Mouse (Mus musculus) fibroblast of lung, adult 2 months (primary cell): Measurements from ENCODE around the gene Slc44a2.
"Not testable (repeated sequence)": the region's sequence is repeated elsewhere in the genome, so short reads cannot be mapped to it uniquely, and the experiment has no call there.

Source experiments
- DNase-seq: peaks from one replicate; pipeline ENCODE4 v3.0.0-alpha.2; 2011; ENCODE audit warnings: low read depth

The Slc44a2 gene

DNA sequence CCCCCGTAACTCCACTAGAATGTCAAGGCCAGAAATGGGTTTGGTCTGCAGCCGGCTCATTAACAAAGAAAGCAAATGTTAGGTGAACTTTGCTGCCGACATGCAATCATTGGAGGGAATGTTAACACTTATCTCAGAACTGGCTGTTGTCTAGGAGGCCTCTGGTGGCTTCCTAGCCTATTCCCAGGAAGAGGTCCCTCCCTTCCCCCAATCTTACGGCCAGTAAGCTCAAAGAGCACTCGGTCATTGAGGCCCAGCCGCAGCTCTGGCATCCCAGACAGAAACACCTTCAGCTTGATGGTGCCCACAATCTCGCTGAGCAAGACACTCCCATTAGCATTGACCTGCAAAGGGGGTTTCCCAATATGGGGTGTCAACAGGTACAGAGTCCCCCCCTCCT, 15.4 kb upstream of the Slc44a2 start:
- DNase-seq: no peak

GRCm38 (mm10) chr9:21309150-21309741, 11.3 kb upstream of the Slc44a2 start:
- no peak for DNase-seq

DNA sequence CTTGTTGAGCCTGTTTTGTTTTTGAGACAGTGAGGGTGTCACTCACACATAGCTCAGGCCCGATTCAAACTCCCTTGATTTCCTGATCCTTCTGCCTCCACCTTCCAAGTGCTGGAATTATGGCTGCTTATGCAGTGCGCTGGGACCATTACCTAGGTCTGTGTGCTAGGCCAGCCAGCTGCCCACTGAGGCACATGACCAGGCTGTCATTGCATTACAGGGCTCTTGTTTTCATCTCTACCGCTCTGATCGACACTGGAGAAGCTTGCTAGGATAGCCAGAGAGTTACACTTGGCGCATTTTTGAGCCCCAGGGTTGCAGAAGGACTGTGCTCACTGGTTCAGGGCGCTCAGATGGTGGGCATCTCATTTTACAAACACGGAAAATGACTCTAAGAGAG, 8.8 kb upstream of the Slc44a2 start:
- no peak for DNase-seq

DNA sequence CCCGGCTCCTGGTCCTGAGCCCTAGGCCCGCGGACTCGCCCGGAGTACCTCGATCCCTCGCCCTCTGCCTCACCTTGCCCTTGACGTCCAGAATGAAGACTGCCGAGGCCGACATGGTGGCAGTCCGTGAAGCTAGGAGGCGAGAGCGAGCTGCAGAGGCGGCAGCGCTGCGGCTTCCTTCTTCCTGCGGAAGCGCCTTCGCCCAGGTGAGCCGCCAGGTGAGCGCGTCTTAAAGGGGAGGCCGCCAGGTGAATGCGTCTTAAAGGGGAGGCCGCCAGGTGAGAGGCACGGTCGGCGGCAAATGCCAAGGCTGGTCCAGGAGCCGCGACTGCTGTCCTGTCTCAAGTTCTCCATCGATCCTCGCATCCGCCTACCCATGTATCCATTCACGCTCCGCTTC, 8.4 kb upstream of the Slc44a2 start, which contains the start of gene Ap1m2:
Gene Ap1m2, minus strand, starts transcription at position 204 of the 400 bp plus-strand sequence.
- DNase-seq: no peak

DNA sequence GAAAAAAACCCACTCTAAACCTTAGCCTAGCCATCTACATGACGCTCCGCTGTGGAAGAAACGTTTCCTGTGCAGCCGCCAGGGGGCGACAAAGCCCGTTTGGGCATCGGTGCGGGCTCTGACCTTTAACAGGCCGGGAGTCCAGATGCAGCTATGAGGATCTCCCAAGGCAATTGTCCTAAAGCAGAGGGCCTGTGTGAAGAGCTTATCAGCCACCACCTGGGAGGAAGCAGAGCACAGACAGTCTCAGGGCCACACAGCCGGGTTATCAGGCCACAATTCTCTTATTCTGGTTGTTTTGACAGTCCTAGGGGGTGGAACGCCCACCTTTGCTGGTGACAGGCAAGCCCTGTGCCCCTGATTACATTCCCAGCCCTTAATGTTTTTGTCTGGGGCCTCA, 7.1 kb upstream of the Slc44a2 start:
- DNase-seq: peak; percentile 65

DNA sequence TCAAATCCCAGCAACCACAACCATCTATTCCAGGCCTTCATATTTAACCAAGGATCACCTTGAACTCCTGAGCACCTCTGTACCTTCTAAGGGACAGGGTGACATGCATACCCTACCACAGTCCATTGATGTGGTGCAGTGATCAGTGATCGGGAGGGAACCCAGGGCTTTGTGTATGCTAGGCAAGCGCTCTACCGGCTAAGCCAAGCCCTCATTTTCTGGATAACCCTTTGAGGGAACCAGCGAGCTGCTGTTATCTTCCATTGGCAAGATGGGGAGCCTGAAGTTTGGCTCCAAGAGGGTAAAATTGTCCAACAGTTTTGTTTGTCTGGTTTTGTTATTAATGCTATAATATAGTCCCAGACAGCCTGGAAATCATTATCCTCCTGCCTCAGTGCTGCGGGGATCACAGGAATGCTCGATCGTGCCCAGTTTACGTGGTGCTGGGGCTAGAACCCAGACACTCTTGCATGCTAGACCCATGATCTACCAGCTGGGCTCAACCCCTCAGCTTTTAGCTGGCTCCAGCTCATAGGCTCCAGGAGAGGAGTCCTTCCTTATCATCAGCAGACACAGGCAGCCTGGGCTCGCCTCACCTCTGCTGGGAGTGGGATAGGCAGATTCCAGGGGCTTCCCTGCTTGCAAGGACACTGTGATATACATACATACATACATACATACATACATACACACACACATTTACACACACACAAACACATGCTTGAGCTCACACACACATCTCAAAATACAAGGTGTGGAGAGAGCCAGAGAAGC, 5.9 kb upstream of the Slc44a2 start:
- no peak for DNase-seq

GRCm38 (mm10) chr9:21315421-21315820, 5.1 kb upstream of the Slc44a2 start:
- DNase-seq: peak; percentile 89

GRCm38 (mm10) chr9:21316696-21317095, 3.8 kb upstream of the Slc44a2 start:
- DNase-seq: no peak

GRCm38 (mm10) chr9:21318792-21319191, 1.7 kb upstream of the Slc44a2 start:
- no peak for DNase-seq

DNA sequence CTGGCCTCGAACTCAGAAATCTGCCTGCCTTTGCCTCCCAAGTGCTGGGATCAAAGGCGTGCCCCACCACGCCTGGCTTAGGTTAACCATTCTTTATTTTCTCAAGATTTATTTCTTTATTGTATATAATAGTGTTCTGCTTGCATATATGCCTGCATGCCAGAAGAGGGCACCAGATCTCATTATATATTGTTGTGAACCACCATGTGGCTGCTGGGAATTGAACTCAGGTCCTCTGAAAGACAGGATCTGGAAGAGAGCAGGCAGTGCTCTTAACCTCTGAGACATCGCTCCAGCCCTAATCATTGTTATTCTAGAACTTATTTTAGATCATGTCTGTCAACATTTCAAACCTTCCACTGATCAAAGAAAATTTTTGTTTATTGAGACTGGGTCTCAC, 995 bp upstream of the Slc44a2 start:
- DNase-seq: no peak

DNA sequence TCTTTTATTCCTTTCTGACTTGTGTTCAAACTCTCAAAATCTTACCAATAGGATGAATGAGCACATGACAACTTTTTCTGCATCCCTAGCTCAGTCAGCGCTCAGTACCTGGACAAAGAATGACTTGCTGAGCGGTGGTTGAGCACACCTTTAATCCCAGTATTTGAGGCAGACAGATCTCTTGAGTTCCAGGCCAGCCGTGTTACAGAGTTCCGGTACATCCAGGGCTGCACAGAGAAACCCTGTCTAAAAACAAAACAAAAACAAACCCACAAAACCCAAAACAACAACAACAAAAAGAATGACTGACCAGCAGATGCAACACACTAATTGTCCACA, 249 bp upstream of the Slc44a2 start:
- no peak for DNase-seq

DNA sequence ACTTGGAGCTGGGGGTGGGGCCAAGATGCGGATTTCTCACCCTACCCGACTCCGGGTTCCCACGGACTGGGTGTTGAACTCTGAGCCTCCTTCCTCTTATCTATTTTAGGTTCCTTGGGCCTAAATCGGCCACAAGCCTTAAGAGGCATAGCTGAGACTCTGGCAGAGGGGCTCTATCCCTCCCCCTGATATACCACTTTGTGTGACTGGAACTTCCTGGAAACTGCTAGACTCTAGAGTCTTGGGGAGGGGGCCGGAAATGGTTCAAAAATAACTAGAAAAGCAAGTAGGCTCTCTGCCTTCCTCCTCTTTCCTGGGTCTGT, 976 bp downstream of the Slc44a2 start:
- DNase-seq: no peak

DNA sequence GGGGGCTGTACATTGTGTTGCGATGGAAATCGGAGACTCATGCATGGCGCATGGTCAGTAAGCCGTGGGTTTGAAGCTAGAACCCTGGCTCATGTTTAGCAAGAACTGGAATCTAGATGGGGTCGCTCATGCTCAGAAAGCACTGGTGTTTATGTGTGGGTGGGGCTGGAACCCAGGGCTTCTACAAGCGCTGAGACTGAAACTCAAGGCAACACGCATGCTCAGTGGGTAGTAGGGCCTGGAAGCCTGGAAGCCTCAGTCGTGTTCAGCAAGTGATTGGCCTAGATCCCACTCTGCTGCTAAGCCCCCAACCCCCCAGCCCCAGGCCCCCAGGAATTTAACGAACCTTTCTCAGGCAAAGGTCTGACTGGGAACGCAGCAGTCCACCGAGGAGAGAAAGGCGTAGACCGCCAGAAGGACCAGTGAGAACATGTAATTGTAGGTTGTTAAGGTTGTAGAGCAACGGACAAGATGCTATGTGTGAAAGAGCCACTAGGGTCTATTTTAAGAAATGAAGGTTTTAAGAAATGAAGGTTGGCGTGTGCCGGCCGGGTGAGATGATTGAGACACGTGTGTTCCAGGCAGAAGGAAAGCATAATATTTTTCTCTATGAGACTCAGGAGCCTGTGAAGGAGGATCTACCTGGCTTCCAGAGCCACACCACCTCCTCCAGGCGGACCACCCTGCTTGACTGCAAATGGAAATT, 1.9 kb downstream of the Slc44a2 start:
- DNase-seq: no peak

- not testable (repeated sequence) for DNase-seq
Measured at GRCm38 (mm10) chr9:21322917-21323297, 2.4 kb downstream of the Slc44a2 start.

DNA sequence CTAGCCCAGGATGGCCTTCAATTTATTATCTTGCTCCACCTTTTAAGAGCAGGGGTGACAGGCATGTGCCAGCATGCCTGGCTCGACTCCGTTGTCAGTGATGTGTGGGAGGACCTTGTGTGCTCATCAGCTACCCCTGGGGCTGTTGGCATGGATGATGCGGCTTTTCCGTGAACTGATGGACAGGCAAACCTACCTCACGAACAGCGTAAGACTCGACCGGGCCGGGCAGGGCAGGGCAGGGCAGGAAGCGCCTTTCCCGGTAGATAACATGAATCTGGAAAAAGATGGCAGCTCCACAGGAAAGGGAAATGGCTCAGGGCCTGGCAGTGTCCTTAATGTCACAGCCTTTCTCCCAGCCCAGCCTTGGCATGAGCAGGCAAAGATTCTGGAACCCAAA, 3.8 kb downstream of the Slc44a2 start:
- DNase-seq: no peak

DNA sequence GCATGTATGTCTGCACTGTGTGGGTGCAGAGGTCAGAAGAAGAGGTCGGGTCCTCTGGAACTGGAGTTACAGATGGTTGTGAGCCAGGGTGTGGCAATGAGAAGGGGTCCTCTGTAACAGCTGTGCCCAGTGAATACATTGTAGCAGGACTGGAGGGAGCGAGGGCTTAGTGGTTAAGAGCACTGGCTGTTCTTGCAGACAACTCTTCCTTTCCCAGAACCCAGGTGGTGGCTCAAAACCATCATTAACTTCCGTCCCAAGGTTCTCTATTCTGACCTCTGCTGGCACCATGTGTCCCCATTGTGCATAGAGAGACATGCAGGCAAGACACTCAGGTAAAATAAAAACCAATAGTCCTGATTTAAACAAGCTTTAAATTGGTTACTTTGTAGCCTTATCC, 7.1 kb downstream of the Slc44a2 start:
- DNase-seq: no peak

GRCm38 (mm10) chr9:21328041-21328440, 7.5 kb downstream of the Slc44a2 start:
- DNase-seq: no peak

GRCm38 (mm10) chr9:21329041-21329440, 8.5 kb downstream of the Slc44a2 start:
- no peak for DNase-seq

DNA sequence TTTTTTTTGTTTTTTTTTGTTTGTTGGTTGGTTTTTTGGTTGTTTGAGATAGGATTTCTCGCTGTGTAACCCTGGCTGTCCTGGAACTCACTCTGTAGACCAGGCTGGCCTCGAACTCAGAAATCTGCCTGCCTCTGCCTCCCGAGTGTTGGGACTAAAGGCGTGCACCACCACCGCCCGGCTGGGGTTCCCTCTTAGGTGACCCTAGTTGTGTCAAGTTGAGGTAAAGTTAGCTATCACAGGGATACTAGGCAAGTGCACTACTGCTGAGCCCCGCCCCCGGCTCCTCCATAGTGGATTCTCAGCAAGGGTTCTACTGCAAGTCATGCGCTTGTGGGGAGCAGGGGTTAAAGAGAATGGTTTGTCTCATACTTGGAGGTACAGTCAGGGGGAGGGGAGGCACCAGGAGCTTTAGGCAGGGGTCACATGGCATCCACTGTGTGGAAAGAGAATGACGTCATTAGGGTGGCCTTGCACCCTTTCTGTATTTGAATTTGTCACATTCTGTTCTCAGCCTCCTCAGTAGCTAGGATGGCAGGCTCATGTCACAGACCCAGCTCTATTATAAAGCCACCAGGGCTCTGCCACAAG, 9.3 kb downstream of the Slc44a2 start:
- DNase-seq: no peak

DNA sequence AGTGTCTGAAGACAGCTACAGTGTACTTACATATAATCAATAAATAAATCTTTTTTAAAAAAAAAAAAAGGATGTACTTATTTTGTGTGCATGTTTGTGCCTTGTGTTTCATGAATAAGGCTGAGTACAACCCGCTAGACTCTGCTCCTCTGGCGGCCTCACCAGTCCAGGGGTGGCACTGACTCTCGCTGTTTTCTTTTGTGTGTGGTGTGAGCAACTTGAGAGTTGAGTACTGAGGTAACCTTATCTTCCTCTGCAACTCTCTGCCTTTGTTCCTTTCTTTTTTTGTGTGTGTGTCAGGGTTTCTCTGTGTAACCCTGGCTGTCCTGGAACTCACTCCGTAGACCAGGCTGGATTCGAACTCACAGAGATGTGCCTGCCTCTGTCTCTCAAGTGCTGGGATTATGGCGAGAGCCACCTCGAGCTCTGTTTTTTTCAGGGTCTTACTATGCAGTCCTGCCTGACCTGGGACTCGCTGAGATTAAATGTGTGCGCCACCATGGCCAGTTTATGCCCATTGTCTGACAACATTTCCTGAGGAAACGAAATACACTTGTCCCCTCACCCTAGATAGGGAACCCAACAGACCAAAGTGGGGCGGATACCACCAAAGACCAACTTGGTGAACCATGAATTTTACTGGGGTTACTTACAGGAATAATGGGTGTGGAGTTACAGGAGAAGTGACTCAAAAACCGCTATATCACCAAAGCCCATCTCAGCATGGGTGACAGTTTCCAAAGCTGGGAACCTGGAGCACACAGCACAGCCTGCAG, 11.1 kb downstream of the Slc44a2 start:
- no peak for DNase-seq

DNA sequence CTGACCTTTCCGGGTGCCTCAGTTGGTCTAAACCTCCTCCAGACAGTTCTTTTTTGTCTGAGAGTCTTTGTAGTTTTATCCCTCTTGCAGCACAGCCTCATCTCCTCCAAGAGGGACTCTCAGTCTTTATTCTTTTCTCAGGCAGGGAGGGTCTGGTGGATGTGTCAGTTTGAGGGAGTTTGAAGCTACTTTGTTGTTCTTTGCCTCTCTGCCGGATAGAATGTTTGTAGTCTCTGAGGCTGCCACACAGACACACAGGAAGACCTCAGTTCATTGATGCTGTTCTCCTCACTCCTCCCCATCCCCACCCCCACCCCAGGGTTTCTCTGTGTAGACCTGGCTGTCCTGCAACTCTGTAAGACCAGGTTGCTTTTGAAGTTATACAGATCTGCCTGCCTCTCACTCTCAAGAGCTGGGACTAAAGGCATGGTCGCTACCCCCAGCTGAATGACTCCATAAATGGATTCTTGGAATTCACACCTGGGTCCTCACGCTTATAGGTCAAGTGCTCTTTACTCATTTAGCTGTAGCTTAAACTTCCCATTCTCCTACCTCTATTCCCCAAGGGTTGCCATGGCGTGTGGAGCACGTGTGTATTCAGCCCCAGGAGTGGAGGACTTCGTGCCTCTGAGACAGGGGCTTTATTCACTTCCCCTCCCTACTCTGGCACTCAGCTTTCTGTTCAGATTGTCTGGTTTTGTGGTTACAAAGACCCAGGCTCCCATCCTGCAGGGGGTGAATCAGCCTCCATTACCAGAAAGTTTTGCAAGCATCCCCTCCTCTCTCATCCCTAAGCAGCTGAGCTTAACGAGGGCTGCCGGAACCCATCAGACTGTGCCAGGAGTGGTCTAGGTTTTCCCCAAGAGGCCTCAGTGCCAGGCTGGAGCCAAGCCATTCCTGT, 11.9 kb downstream of the Slc44a2 start:
- no peak for DNase-seq
